Mouse (Mus musculus): ENCODE measurements around the gene Arid4b.

DNA sequence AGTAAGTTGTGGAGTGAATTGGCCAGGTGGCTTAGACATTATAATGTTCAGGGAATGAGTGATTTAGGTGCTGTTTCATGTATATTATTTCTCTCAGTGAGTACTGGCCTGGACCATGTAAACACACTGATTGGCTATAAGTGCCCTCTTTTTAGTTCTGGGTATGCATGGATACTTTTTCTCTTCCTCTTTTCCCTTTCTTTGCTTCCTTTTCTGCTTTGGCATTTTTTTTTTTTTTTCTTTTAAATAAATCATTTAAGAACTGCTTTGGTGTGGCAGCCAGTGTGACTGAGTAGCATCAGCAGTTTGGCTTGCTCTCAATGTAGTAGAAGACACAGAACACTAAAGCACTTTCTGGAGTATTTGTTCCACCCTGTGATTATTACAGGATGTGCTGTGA is 5.0 kb downstream of the Arid4b start:
- TF ChIP-seq EP300 (IDR thresholded peaks at IDR 0.05; ENCODE audit: low read depth) (no peak), CTCF (IDR thresholded peaks at IDR 0.05; ENCODE audit: low read depth) (no peak)
